Comparison of ENCODE assay signal across 21 mouse cellular contexts in the genomic region with DNA sequence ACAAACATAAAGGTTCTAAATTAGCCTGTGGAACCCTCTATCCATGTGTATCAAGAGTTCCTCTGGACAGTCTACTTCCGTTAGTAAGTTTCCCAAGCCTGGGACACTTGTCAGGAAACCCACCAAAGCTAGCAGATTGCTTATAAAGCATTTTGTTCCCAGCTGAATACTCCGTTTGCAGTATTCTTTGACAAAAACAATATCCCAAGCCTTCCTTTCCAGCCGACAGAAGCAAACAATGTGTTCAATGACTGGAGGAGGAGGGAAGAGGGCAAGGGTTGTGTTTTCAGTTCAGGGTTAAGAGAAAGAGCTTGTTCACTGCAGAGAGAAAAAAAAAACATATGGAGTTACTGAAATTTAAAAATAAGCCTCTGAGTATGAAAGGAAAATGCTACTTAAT.
DNase-seq lines count a peak whose midpoint lies in the region; ATAC-seq and TF ChIP-seq lines count a peak whose summit lies in the region.
"Had no signal": no experiment of that assay in that cellular context is flagged by ENCODE, and none has a peak within 500 bp of the region (broad histone marks: within the 10 kb centered on the region; RNA-seq: fewer than 3 reads in every experiment).

No protein-coding gene starts in this region.

- no peak overlapping the region for H3K9ac ChIP-seq in hindbrain, postnatal 0 days (replicated peaks; ENCODE audit: low read length)
- H3K9ac ChIP-seq in midbrain, embryonic 12.5 days (replicated peaks), result no peak overlapping the region
- H3K9ac ChIP-seq in midbrain, embryonic 13.5 days (replicated peaks), result no peak overlapping the region
- H3K9ac ChIP-seq: embryonic facial prominence, embryonic 13.5 days; forebrain, embryonic 15.5 days; hindbrain, embryonic 13.5 days; intestine, embryonic 15.5 days had no signal

- TF ChIP-seq CTCF in hindbrain, postnatal 0 days (IDR thresholded peaks at IDR 0.05; ENCODE audit: low read depth), result no peak

- H3K27me3 ChIP-seq in hindbrain, embryonic 10.5 days (ENCODE audit: insufficient read depth, poor library complexity, severe bottlenecking), result no peaks in the 10 kb centered on the region
- H3K27me3 ChIP-seq in hindbrain, postnatal 0 days (ENCODE audit: insufficient read depth, low read length), result no peaks in the 10 kb centered on the region
- no peaks in the 10 kb centered on the region for H3K27me3 ChIP-seq in midbrain, embryonic 12.5 days
- H3K27me3 ChIP-seq in midbrain, embryonic 13.5 days, result no peaks in the 10 kb centered on the region
- H3K27me3 ChIP-seq: embryonic facial prominence, embryonic 13.5 days; forebrain, embryonic 15.5 days; hindbrain, embryonic 13.5 days; intestine, embryonic 15.5 days had no signal

- H3K27ac ChIP-seq in hindbrain, embryonic 10.5 days, result peak overlapping the region; percentile 78
- no peak overlapping the region for H3K27ac ChIP-seq in hindbrain, postnatal 0 days
- 0 out of 2 replicates have a peak overlapping the region, but pooled peaks have one; percentile 20 for H3K27ac ChIP-seq in midbrain, embryonic 12.5 days (replicated peaks)
- H3K27ac ChIP-seq in midbrain, embryonic 13.5 days, result no peak overlapping the region
- H3K27ac ChIP-seq: embryonic facial prominence, embryonic 13.5 days; forebrain, embryonic 15.5 days; heart, embryonic 10.5 days; hindbrain, embryonic 13.5 days; intestine, embryonic 15.5 days had no signal

- no peak overlapping the region for H3K4me2 ChIP-seq in hindbrain, postnatal 0 days (ENCODE audit: low read depth, low read length)
- no peak overlapping the region for H3K4me2 ChIP-seq in midbrain, embryonic 12.5 days (replicated peaks)
- no peak overlapping the region for H3K4me2 ChIP-seq in midbrain, embryonic 13.5 days (replicated peaks)
- H3K4me2 ChIP-seq: embryonic facial prominence, embryonic 13.5 days; forebrain, embryonic 15.5 days; hindbrain, embryonic 13.5 days; intestine, embryonic 15.5 days had no signal

- ATAC-seq in hindbrain, postnatal 0 days, result no peak
- no peak for ATAC-seq in midbrain, embryonic 12.5 days (ENCODE audit: low FRiP score, low read depth)
- no peak for ATAC-seq in midbrain, embryonic 13.5 days
- ATAC-seq: forebrain, embryonic 15.5 days; intestine, embryonic 15.5 days had no signal

- 12% methylated on average over 3 of the region's 3 CpGs for WGBS in hindbrain, embryonic 10.5 days
- WGBS in hindbrain, postnatal 0 days, result 21% methylated on average over 3 of the region's 3 CpGs
- WGBS in midbrain, embryonic 12.5 days, result 14% methylated on average over 3 of the region's 3 CpGs
- WGBS in midbrain, embryonic 13.5 days, result 9% methylated on average over 3 of the region's 3 CpGs

- peak; percentile 10 for DNase-seq in hindbrain, embryonic 10.5 days (ENCODE audit: low spot score)
- no peak for DNase-seq in hindbrain, postnatal 0 days (ENCODE audit: low spot score)
- peak; percentile 55 for DNase-seq in embryo, embryonic 10.5 days (ENCODE audit: low spot score)
- no peak for DNase-seq in testis, postnatal 10 days (ENCODE audit: low spot score)
- no peak for DNase-seq in lung, adult 18-20 months
- DNase-seq: adrenal gland, adult 8-10 months; adrenal gland, postnatal 36 days; cerebellum, adult 11 months; cerebellum, adult 8-10 months; cerebellum, postnatal 14 days; gastrocnemius, postnatal 10 days; heart, adult 18-20 months; heart, postnatal 10 days; heart, postnatal 4 days had no signal

- H3K4me1 ChIP-seq in hindbrain, embryonic 10.5 days (replicated peaks), result peaks cover 24% of the 10 kb centered on the region
- no peaks in the 10 kb centered on the region for H3K4me1 ChIP-seq in hindbrain, postnatal 0 days (ENCODE audit: insufficient read depth, low read length)
- H3K4me1 ChIP-seq in midbrain, embryonic 12.5 days, result peaks cover 5% of the 10 kb centered on the region
- 0 out of 2 replicates have a peak, but pooled peaks cover 3% of the 10 kb centered on the region for H3K4me1 ChIP-seq in midbrain, embryonic 13.5 days (replicated peaks)
- H3K4me1 ChIP-seq: embryonic facial prominence, embryonic 13.5 days; forebrain, embryonic 15.5 days; heart, embryonic 10.5 days; hindbrain, embryonic 13.5 days; intestine, embryonic 15.5 days had no signal

- H3K36me3 ChIP-seq in hindbrain, embryonic 10.5 days, result no peaks in the 10 kb centered on the region
- H3K36me3 ChIP-seq in hindbrain, postnatal 0 days (ENCODE audit: insufficient read depth, low read length), result no peaks in the 10 kb centered on the region
- no peaks in the 10 kb centered on the region for H3K36me3 ChIP-seq in midbrain, embryonic 12.5 days
- no peaks in the 10 kb centered on the region for H3K36me3 ChIP-seq in midbrain, embryonic 13.5 days
- H3K36me3 ChIP-seq: embryonic facial prominence, embryonic 13.5 days; forebrain, embryonic 15.5 days; heart, embryonic 10.5 days; hindbrain, embryonic 13.5 days; intestine, embryonic 15.5 days had no signal

- no peak overlapping the region for H3K4me3 ChIP-seq in hindbrain, embryonic 10.5 days
- H3K4me3 ChIP-seq in hindbrain, postnatal 0 days (ENCODE audit: low read length), result no peak overlapping the region
- no peak overlapping the region for H3K4me3 ChIP-seq in midbrain, embryonic 12.5 days
- no peak overlapping the region for H3K4me3 ChIP-seq in midbrain, embryonic 13.5 days (replicated peaks)
- H3K4me3 ChIP-seq: embryonic facial prominence, embryonic 13.5 days; forebrain, embryonic 15.5 days; heart, embryonic 10.5 days; hindbrain, embryonic 13.5 days; intestine, embryonic 15.5 days had no signal

- H3K9me3 ChIP-seq in hindbrain, embryonic 10.5 days, result no peaks in the 10 kb centered on the region
- no peaks in the 10 kb centered on the region for H3K9me3 ChIP-seq in hindbrain, postnatal 0 days (ENCODE audit: low read length)
- no peaks in the 10 kb centered on the region for H3K9me3 ChIP-seq in midbrain, embryonic 12.5 days
- no peaks in the 10 kb centered on the region for H3K9me3 ChIP-seq in midbrain, embryonic 13.5 days
- H3K9me3 ChIP-seq: embryonic facial prominence, embryonic 13.5 days; forebrain, embryonic 15.5 days; heart, embryonic 10.5 days; hindbrain, embryonic 13.5 days; intestine, embryonic 15.5 days had no signal

Comparison
In these comparisons a context has a peak if more than half of its experiments do, and no peak if none do; other contexts are left out.
1. DNase-seq: peak in hindbrain, embryonic 10.5 days (single experiment) and embryo, embryonic 10.5 days (single experiment); none in hindbrain, postnatal 0 days (single experiment), testis, postnatal 10 days (single experiment) and lung, adult 18-20 months (0 of 2).
2. H3K27ac ChIP-seq: peak in hindbrain, embryonic 10.5 days (single experiment) and midbrain, embryonic 12.5 days (single experiment); none in hindbrain, postnatal 0 days (single experiment) and midbrain, embryonic 13.5 days (single experiment).